Comparison of ENCODE assay signal across 9 mouse cellular contexts in genomic region chr1:137323035-137323680, GRCm38 (mm10).
A peak's percentile ranks its signal among the peaks of the same experiment; 100 is the strongest.
DNase-seq lines count a peak whose midpoint lies in the region.
"Had no signal": no experiment of that assay in that cellular context is flagged by ENCODE, and none has a peak within 500 bp of the region (broad histone marks: within the 10 kb centered on the region; RNA-seq: fewer than 3 reads in every experiment).

No protein-coding gene starts in this region.

- peak; percentile 18 for DNase-seq in lung, postnatal 10 days
- DNase-seq in lung, postnatal 25 days (ENCODE audit: low spot score) = no peak
- peak; percentile 51 for DNase-seq in embryo, embryonic 11.5 days (ENCODE audit: low read depth, low spot score)
- peak; percentile 67 for DNase-seq in forelimb bud, embryonic 11.5 days (ENCODE audit: low read depth, low spot score)
- DNase-seq in thymus, postnatal 0 days (ENCODE audit: low spot score) = peak; percentile 56
- no peak for DNase-seq in layer of hippocampus, adult 8-10 months (ENCODE audit: low spot score in 2 of 2)
- no peak for DNase-seq in adrenal gland, adult 8-10 months
- no peak for DNase-seq in T-cell, adult 2 months (ENCODE audit: low spot score)
- DNase-seq: spleen, adult 18-20 months had no signal

Comparison
In these comparisons a context has a peak if more than half of its experiments do, and no peak if none do; other contexts are left out.
1. DNase-seq: peak in lung, postnatal 10 days (single experiment), embryo, embryonic 11.5 days (single experiment), forelimb bud, embryonic 11.5 days (single experiment) and thymus, postnatal 0 days (single experiment); none in lung, postnatal 25 days (single experiment), layer of hippocampus, adult 8-10 months (0 of 2), adrenal gland, adult 8-10 months (single experiment) and T-cell, adult 2 months (single experiment).